Mouse (Mus musculus): ENCODE results near the gene Btbd6.

DNA sequence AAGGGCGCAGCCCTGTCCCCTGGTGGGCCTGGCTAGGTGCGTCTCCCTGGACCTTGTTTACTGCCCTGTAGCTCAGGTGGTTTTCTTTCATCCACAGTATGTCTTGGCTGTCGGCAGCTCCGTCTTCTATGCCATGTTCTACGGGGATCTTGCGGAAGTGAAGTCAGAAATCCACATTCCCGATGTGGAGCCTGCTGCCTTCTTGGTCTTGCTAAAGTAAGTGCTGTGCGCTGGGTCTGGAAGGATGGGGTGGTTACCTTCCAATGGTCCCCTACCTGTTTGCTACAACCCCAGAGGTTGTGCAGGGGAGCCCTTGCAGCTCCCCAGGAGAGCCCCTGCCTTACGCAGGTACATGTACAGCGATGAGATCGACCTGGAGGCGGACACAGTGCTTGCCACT is 874 bp downstream of the Btbd6 start:
- TF ChIP-seq EP300 (IDR thresholded peaks at IDR 0.05; ENCODE audit: low read depth) (no peak), CTCF (IDR thresholded peaks at IDR 0.05; ENCODE audit: low read depth) (no peak)

Measured in heart, postnatal 0 days (tissue).